Mouse (Mus musculus) lung, postnatal 0 days (tissue): ENCODE measurements around the gene Tfip11.

Source experiments
- CTCF ChIP-seq: IDR thresholded peaks from 2 replicates; pipeline ENCODE4 v1.5.1; 2016; ENCODE audit warnings: antibody characterized with exemption, mild to moderate bottlenecking
- EP300 ChIP-seq: IDR thresholded peaks from 2 replicates; pipeline ENCODE4 v1.6.1; 2016; ENCODE audit warnings: antibody characterized with exemption, mild to moderate bottlenecking, control low read depth

- TF ChIP-seq CTCF (no peak), EP300 (no peak)
Observed at GRCm38 (mm10) chr5:112316468-112316867, 9.7 kb upstream of the Tfip11 start.
